ENCODE assay signal across 23 mouse cellular contexts in genomic region chr6:18474541-18474940, GRCm38 (mm10). TPM values are rescaled to one million over a fixed set of nuclear protein-coding genes. Genes with fewer than 3 reads are reported as not detected.
DNase-seq lines count a peak whose midpoint lies in the region; ATAC-seq and TF ChIP-seq lines count a peak whose summit lies in the region.
"Had no signal": no experiment of that assay in that cellular context is flagged by ENCODE, and none has a peak within 500 bp of the region (broad histone marks: within the 10 kb centered on the region; RNA-seq: fewer than 3 reads in every experiment).

No protein-coding gene starts in this region.

- no peak overlapping the region for H3K4me3 ChIP-seq in embryonic facial prominence, embryonic 11.5 days (ENCODE audit: low read depth, low read length)
- no peak overlapping the region for H3K4me3 ChIP-seq in limb, embryonic 14.5 days (replicated peaks; ENCODE audit: low read length)
- H3K4me3 ChIP-seq: forebrain, embryonic 12.5 days; gastrocnemius, adult 2 months; heart, embryonic 13.5 days; hindbrain, embryonic 12.5 days; intestine, embryonic 15.5 days had no signal

- no peak overlapping the region for H3K4me2 ChIP-seq in embryonic facial prominence, embryonic 11.5 days (ENCODE audit: low read depth, low read length)
- no peak overlapping the region for H3K4me2 ChIP-seq in limb, embryonic 14.5 days (replicated peaks; ENCODE audit: low read depth, low read length, severe bottlenecking)
- H3K4me2 ChIP-seq: forebrain, embryonic 12.5 days; heart, embryonic 13.5 days; hindbrain, embryonic 12.5 days; intestine, embryonic 15.5 days had no signal

- no peak overlapping the region for H3K27ac ChIP-seq in embryonic facial prominence, embryonic 11.5 days (replicated peaks; ENCODE audit: low read depth, low read length)
- no peak overlapping the region for H3K27ac ChIP-seq in limb, embryonic 14.5 days (replicated peaks; ENCODE audit: low read depth, low read length)
- H3K27ac ChIP-seq: forebrain, embryonic 12.5 days; gastrocnemius, adult 2 months; heart, embryonic 13.5 days; hindbrain, embryonic 12.5 days; hindbrain, postnatal 0 days; intestine, embryonic 15.5 days had no signal

- H3K4me1 ChIP-seq in embryonic facial prominence, embryonic 11.5 days (ENCODE audit: control insufficient read depth, insufficient read depth, low read length): no peaks in the 10 kb centered on the region
- no peaks in the 10 kb centered on the region for H3K4me1 ChIP-seq in limb, embryonic 14.5 days (ENCODE audit: control insufficient read depth, insufficient read depth, low read length)
- H3K4me1 ChIP-seq: forebrain, embryonic 12.5 days; heart, embryonic 13.5 days; hindbrain, embryonic 12.5 days; intestine, embryonic 15.5 days had no signal

- peak; percentile 37 for DNase-seq in embryo, embryonic 10 days (ENCODE audit: low spot score)
- DNase-seq in embryo, embryonic 9.5 days (ENCODE audit: extremely low spot score): no peak
- DNase-seq in embryonic facial prominence, embryonic 11.5 days (ENCODE audit: low spot score): peak; percentile 88
- peak; percentile 33 for DNase-seq in hindlimb bud, embryonic 11.5 days (ENCODE audit: extremely low spot score, low read depth, low spot score)
- DNase-seq in limb, embryonic 14.5 days (ENCODE audit: low spot score): peak; percentile 19
- DNase-seq in layer of hippocampus, postnatal 25 days (ENCODE audit: extremely low spot score in 1 of 2, low spot score in 1 of 2): no peak
- DNase-seq in ovary, postnatal 14 days (ENCODE audit: low spot score): no peak
- DNase-seq in urinary bladder, postnatal 4 days (ENCODE audit: low spot score in 2 of 2): no peak
- DNase-seq: B cell, adult 2 months; cerebellum, adult 18-20 months; cerebellum, adult 9-11 months; cerebellum, postnatal 36 days; forebrain, postnatal 0 days; gastrocnemius, adult 2 months; gastrocnemius, postnatal 25 days; heart, postnatal 36 days had no signal

- H3K27me3 ChIP-seq in embryonic facial prominence, embryonic 11.5 days (ENCODE audit: control insufficient read depth, insufficient read depth, low read length): no peaks in the 10 kb centered on the region
- no peaks in the 10 kb centered on the region for H3K27me3 ChIP-seq in limb, embryonic 14.5 days (ENCODE audit: control insufficient read depth, insufficient read depth, low read length)
- H3K27me3 ChIP-seq: forebrain, embryonic 12.5 days; heart, embryonic 13.5 days; hindbrain, embryonic 12.5 days; intestine, embryonic 15.5 days had no signal

- no peak for ATAC-seq in embryonic facial prominence, embryonic 11.5 days (replicated peaks; ENCODE audit: insufficient number of reproducible peaks, low FRiP score, low TSS enrichment, low read depth)
- ATAC-seq in limb, embryonic 14.5 days (ENCODE audit: low FRiP score, low read depth): no peak
- ATAC-seq: CD4-positive, CD25-positive, alpha-beta regulatory T cell, adult 4 months; forebrain, postnatal 0 days; hindbrain, postnatal 0 days; intestine, embryonic 15.5 days had no signal

- H3K9ac ChIP-seq in embryonic facial prominence, embryonic 11.5 days (replicated peaks; ENCODE audit: low read length): no peak overlapping the region
- H3K9ac ChIP-seq in limb, embryonic 14.5 days (ENCODE audit: low read depth, low read length, severe bottlenecking): no peak overlapping the region
- H3K9ac ChIP-seq: forebrain, embryonic 12.5 days; forebrain, postnatal 0 days; heart, embryonic 13.5 days; hindbrain, embryonic 12.5 days; intestine, embryonic 15.5 days had no signal

- no peak for TF ChIP-seq POLR2A in limb, embryonic 14.5 days (IDR thresholded peaks at IDR 0.05; ENCODE audit: borderline replicate concordance, extremely low read depth, insufficient read depth, insufficient read length)

- no peaks in the 10 kb centered on the region for H3K9me3 ChIP-seq in embryonic facial prominence, embryonic 11.5 days (replicated peaks; ENCODE audit: control insufficient read depth, low read length)
- no peaks in the 10 kb centered on the region for H3K9me3 ChIP-seq in limb, embryonic 14.5 days (ENCODE audit: control insufficient read depth, low read length)
- H3K9me3 ChIP-seq: forebrain, embryonic 12.5 days; heart, embryonic 13.5 days; hindbrain, embryonic 12.5 days; intestine, embryonic 15.5 days had no signal

- H3K36me3 ChIP-seq in embryonic facial prominence, embryonic 11.5 days (replicated peaks; ENCODE audit: control insufficient read depth, insufficient read depth, low read depth, low read length): no peaks in the 10 kb centered on the region
- no peaks in the 10 kb centered on the region for H3K36me3 ChIP-seq in limb, embryonic 14.5 days (ENCODE audit: control insufficient read depth, insufficient read depth, low read length)
- H3K36me3 ChIP-seq: forebrain, embryonic 12.5 days; hindbrain, embryonic 12.5 days; intestine, embryonic 15.5 days had no signal

- 16% methylated on average over 1 of the region's 1 CpGs for WGBS in embryonic facial prominence, embryonic 11.5 days
- WGBS in limb, embryonic 14.5 days: 9% methylated on average over 1 of the region's 1 CpGs

RNA-seq across cellular contexts. Expression of gene Cttnbp2, which starts 40.1 kb away (rescaled TPM):
- polyA plus RNA-seq in embryonic facial prominence, embryonic 11.5 days (2014; fragmentation: Nextera tagmentation; extraction: Ambion mirVana): 10.6 and 12.6 TPM in 2 replicates
- polyA plus RNA-seq in limb, embryonic 14.5 days (2012; rRNA removed): 20.3 and 21.3 TPM in 2 replicates
- polyA plus RNA-seq in limb, embryonic 14.5 days (2014; fragmentation: Nextera tagmentation; extraction: Ambion mirVana): 33.9 and 35.4 TPM in 2 replicates
- 100 to 1,000 TPM; 197 to 294 TPM for total RNA-seq in layer of hippocampus, postnatal 25 days (2021)
- total RNA-seq: granulocyte monocyte progenitor cell, adult 5-6 weeks had no signal

Comparison
In these comparisons a context has a peak if more than half of its experiments do, and no peak if none do; other contexts are left out.
1. DNase-seq: peak in embryo, embryonic 10 days (single experiment), embryonic facial prominence, embryonic 11.5 days (single experiment), hindlimb bud, embryonic 11.5 days (single experiment) and limb, embryonic 14.5 days (single experiment); none in embryo, embryonic 9.5 days (single experiment), layer of hippocampus, postnatal 25 days (0 of 2), ovary, postnatal 14 days (single experiment) and urinary bladder, postnatal 4 days (0 of 2).